Mouse (Mus musculus) brain, embryonic 18.5 days (tissue): Measurements from ENCODE around the gene Vwa7.
"Not testable (repeated sequence)": the region's sequence is repeated elsewhere in the genome, so short reads cannot be mapped to it uniquely, and the experiment has no call there.

Experiments
- DNase-seq: peaks from one replicate; pipeline ENCODE4 v3.0.0-alpha.2; 2012; ENCODE audit warnings: low read depth, low spot score

Gene Vwa7

GRCm38 (mm10) chr17:35021842-35022477 is 5.6 kb downstream of the Vwa7 start:
- DNase-seq, result no peak

GRCm38 (mm10) chr17:35022541-35023060 is 6.2 kb downstream of the Vwa7 start:
- DNase-seq, result no peak

GRCm38 (mm10) chr17:35023221-35023620 is 6.8 kb downstream of the Vwa7 start:
- DNase-seq, result no peak

GRCm38 (mm10) chr17:35023756-35024155 is 7.4 kb downstream of the Vwa7 start:
- DNase-seq, result no peak

- DNase-seq, result no peak
These were observed 7.9 kb downstream of the Vwa7 start for GRCm38 (mm10) chr17:35024261-35024660.

- no peak for DNase-seq
These were observed 8.5 kb downstream of the Vwa7 start for GRCm38 (mm10) chr17:35024691-35025488.

- DNase-seq, result no peak
These were observed 9.8 kb downstream of the Vwa7 start for GRCm38 (mm10) chr17:35026206-35026605.

- DNase-seq, result no peak
These were observed 11.1 kb downstream of the Vwa7 start, which contains the start of gene Sapcd1 for GRCm38 (mm10) chr17:35027277-35028068. TSS of gene Sapcd1 (minus strand) at chr17:35028016.

GRCm38 (mm10) chr17:35028315-35028714 is 11.9 kb downstream of the Vwa7 start:
- no peak for DNase-seq

GRCm38 (mm10) chr17:35029691-35030532 is 13.5 kb downstream of the Vwa7 start:
- no peak for DNase-seq

- no peak for DNase-seq
These were observed 14.9 kb downstream of the Vwa7 start for GRCm38 (mm10) chr17:35031272-35031671.

- DNase-seq, result no peak
These were observed 15.5 kb downstream of the Vwa7 start for GRCm38 (mm10) chr17:35031880-35032279.

- DNase-seq, result no peak
These were observed 16.0 kb downstream of the Vwa7 start for GRCm38 (mm10) chr17:35032323-35032870.

GRCm38 (mm10) chr17:35033703-35034102 is 17.3 kb downstream of the Vwa7 start:
- DNase-seq, result not testable (repeated sequence)

- no peak for DNase-seq
These were observed 18.5 kb downstream of the Vwa7 start for GRCm38 (mm10) chr17:35034896-35035295.

GRCm38 (mm10) chr17:35039121-35039873 is 22.9 kb downstream of the Vwa7 start:
- DNase-seq, result no peak

- no peak for DNase-seq
These were observed 27.4 kb downstream of the Vwa7 start for GRCm38 (mm10) chr17:35043794-35044193.

- DNase-seq, result no peak
These were observed 28.8 kb downstream of the Vwa7 start for GRCm38 (mm10) chr17:35044904-35045806.
